Mouse (Mus musculus): Measurements from ENCODE around the gene Rps6ka3. TPM values are rescaled to one million over a fixed set of nuclear protein-coding genes. Genes with fewer than 3 reads are reported as not detected.

The Rps6ka3 gene
- polyA plus RNA-seq, 1 experiment from 2014 or later: 4.4 TPM

DNA sequence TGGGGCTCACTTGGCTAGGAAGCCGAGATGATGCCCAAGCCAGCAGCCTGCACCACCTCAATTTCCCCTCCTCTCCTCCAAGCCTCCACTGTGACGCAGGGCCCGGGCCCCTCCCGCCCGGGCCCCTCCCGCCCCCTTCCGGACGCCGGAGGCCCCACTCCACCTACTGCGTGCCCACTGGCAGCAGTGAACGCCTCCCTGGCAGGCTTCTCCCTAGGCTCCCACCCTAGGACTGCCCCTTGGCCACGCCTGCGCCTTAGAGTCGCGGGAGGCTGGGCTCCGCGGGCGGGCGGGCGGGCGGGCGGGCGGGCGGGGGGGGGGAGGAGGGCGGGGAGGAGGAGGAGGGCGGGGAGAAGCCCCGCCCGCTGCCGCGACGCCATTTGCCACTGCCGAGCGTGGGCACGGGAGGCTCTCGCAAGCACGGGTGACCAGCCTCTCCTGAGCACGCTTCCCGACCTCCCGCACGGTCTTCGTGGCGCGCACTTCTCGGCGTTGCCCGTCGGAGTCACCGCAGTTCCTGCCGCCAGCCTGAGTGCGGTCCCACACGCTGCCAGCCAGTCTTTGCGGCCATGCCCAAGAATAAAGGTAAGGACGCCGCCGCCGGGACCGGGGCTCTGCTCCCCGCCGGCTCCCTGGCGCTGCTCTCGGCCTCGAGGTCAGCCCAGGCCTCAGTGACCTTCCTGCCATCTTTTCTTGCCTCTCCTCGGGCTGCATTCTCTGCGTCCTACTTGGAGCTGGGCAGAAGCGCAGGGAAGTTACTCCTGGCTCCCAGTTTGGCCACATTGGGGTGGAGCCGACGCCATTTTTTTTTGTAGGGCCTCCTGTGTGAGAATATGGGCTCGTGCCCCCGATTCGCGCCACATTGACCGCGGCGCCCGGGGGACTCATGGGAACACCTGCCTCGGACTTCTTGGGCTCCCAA is 162.0 kb downstream of the Rps6ka3 start, which contains the start of gene Eif1ax:
Gene Eif1ax (plus strand): TSS at position 348 of the 922 bp plus-strand sequence.
- H3K4me3 ChIP-seq (replicated peaks): peak within 1 kb of the TSS; percentile 63
- H3K27ac ChIP-seq: peak within 1 kb of the TSS; percentile 75
- WGBS: 30% methylated on average over 43 of the region's 76 CpGs
- no peaks in the 10 kb centered on the region for H3K9me3 ChIP-seq
- no peaks in the 10 kb centered on the region for H3K27me3 ChIP-seq
- H3K4me1 ChIP-seq (replicated peaks): peaks cover 11% of the 10 kb centered on the region
- peak within 1 kb of the TSS; percentile 67 for H3K9ac ChIP-seq (replicated peaks)
- 0 out of 2 replicates have a peak, but pooled peaks cover 6% of the 10 kb centered on the region for H3K36me3 ChIP-seq
- peak within 1 kb of the TSS; percentile 55 for H3K4me2 ChIP-seq (replicated peaks)
- ATAC-seq: peak; percentile 99

DNA sequence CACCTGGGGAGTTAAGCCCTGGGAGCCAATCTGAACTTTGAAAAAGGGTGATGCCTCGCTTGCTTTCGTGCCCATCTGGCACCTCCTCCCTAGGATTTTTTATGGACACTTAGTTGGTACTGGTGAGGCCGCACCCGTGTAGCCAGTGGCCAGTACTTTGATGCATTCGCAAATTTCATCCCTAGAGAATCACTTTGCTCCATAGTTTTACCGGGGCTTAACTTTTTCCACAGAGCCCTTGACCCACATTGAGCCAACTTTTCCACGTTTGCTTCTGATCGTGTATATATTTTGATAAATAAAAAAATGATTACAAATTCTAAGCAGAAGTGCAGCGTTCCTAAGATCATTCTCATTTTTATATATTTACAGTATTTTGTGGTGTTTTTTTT is 162.6 kb downstream of the Rps6ka3 start:
- H3K9ac ChIP-seq (replicated peaks): peak overlapping the region; percentile 67
- no peaks in the 10 kb centered on the region for H3K9me3 ChIP-seq
- WGBS: 20% methylated on average over 9 of the region's 9 CpGs
- H3K4me3 ChIP-seq (replicated peaks): peak overlapping the region; percentile 63
- peak overlapping the region; percentile 55 for H3K4me2 ChIP-seq (replicated peaks)
- peaks cover 7% of the 10 kb centered on the region; the same call in 1 of the 2 replicates for H3K36me3 ChIP-seq
- peaks cover 11% of the 10 kb centered on the region for H3K4me1 ChIP-seq (replicated peaks)
- ATAC-seq: peak; percentile 19; the same call in 1 of the 2 replicates
- no peaks in the 10 kb centered on the region for H3K27me3 ChIP-seq
- H3K27ac ChIP-seq: peak overlapping the region; percentile 75; the same call in 1 of the 2 replicates

DNA sequence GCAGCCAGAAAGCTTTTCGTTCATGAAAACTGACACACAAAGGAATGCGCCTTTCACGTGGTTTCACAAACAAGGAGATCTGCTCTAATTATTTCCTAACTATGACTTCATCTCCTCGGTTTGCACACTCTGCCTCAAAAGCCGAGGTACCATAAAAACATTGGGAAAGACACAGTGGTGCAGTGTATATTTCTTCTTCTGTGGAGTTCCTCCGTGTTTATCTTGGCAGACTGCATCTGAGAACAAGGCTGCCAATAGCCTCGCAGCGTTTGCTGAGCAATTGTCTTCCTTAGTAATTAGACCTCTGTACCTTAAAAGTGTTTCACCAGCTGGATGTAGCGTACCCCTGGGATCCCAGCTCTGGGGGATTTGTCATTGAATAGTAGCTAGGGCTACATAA is 177.0 kb downstream of the Rps6ka3 start:
- 75% methylated on average over 9 of the region's 9 CpGs for WGBS
- ATAC-seq: 0 out of 2 replicates have a peak, but pooled peaks have one; percentile 20
- Histone ChIP-seq H3K9ac (replicated peaks) (no peak overlapping the region), H3K4me3 (replicated peaks) (no peak overlapping the region), H3K4me2 (replicated peaks) (no peak overlapping the region), H3K4me1 (replicated peaks) (no peaks in the 10 kb centered on the region), H3K27ac (no peak overlapping the region), H3K36me3 (peaks cover 7% of the 10 kb centered on the region), H3K27me3 (no peaks in the 10 kb centered on the region), H3K9me3 (no peaks in the 10 kb centered on the region)

DNA sequence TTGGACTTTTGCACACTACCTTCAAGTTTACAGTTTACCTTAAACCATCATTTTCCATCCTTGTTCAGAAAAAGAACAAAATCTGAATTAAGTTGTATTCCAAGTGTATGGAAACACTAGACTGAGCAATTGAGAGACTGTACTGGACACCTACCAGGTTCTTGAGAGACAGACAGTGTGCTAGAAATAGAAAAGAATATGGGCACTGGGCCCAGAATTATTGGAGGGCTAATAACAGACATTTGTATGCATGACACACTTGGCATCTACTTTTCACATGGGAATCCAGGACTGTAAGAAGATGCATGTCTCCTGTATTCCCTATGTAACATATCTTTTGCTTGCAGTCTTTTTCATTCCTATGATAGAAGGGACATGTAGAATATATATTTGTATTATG is 178.8 kb downstream of the Rps6ka3 start:
- H3K27ac ChIP-seq: no peak overlapping the region
- H3K36me3 ChIP-seq: peaks cover 7% of the 10 kb centered on the region
- H3K9ac ChIP-seq (replicated peaks): no peak overlapping the region
- no peak overlapping the region for H3K4me2 ChIP-seq (replicated peaks)
- no peaks in the 10 kb centered on the region for H3K9me3 ChIP-seq
- H3K27me3 ChIP-seq: no peaks in the 10 kb centered on the region
- no peaks in the 10 kb centered on the region for H3K4me1 ChIP-seq (replicated peaks)
- no peak for ATAC-seq
- H3K4me3 ChIP-seq (replicated peaks): no peak overlapping the region

DNA sequence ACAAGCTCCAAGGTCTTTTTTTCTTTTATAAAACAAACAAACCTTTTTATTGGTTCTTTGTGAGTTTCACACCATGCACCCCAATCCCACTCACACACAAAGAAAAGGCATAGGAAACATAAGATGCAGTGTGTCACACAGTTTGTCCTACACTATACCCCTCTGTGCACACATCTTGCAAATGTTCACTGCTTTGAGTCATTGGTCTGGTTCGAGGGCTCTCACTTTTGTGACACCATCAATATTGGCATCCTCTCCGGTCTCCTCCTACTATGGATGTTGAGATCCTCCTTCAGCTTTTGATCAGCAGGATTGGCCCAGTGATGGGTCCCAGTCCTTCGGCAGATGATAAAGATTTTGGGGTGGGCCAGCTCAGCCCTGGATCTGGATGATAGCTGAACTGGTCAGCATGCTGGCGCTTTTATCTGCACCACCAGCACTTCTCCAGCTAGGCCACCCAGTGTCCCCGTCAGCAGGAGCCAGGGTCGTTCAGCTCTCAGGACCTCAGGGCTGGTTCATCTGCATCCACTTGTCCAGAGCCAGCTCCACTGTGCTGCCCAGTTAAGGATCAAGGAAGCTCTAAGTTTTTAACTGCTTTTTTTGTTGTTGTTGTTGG is 180.3 kb downstream of the Rps6ka3 start:
- WGBS: 77% methylated on average over 6 of the region's 6 CpGs
- Histone ChIP-seq H3K27ac (no peak overlapping the region), H3K4me3 (replicated peaks) (no peak overlapping the region), H3K4me1 (replicated peaks) (no peaks in the 10 kb centered on the region), H3K4me2 (replicated peaks) (no peak overlapping the region), H3K9ac (replicated peaks) (no peak overlapping the region), H3K9me3 (no peaks in the 10 kb centered on the region), H3K27me3 (no peaks in the 10 kb centered on the region), H3K36me3 (peaks cover 7% of the 10 kb centered on the region)
- ATAC-seq: no peak

DNA sequence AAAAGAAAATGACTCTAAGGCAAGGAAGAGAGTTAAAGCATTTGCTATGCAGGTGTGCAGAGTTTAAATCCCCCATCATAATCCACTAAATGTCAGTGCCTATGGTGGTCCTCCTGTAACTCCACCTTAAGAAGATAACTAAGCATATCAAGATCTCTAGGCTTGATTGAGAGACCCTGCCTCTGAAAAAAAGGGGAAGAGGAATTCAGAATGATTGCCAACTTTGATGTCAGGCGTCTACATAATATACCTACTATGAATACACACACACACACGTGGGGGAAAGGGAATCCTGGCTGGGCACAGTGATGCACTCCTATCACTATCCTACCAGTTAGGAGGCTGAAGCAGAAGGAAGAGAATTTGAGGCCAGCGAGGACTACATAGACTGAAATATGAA is 181.1 kb downstream of the Rps6ka3 start:
- no peaks in the 10 kb centered on the region for H3K36me3 ChIP-seq
- no peak overlapping the region for H3K4me3 ChIP-seq (replicated peaks)
- no peak for ATAC-seq
- 80% methylated on average over 3 of the region's 3 CpGs for WGBS
- H3K4me2 ChIP-seq (replicated peaks): no peak overlapping the region
- no peak overlapping the region for H3K27ac ChIP-seq
- H3K4me1 ChIP-seq (replicated peaks): no peaks in the 10 kb centered on the region
- no peaks in the 10 kb centered on the region for H3K27me3 ChIP-seq
- no peak overlapping the region for H3K9ac ChIP-seq (replicated peaks)
- H3K9me3 ChIP-seq: no peaks in the 10 kb centered on the region

DNA sequence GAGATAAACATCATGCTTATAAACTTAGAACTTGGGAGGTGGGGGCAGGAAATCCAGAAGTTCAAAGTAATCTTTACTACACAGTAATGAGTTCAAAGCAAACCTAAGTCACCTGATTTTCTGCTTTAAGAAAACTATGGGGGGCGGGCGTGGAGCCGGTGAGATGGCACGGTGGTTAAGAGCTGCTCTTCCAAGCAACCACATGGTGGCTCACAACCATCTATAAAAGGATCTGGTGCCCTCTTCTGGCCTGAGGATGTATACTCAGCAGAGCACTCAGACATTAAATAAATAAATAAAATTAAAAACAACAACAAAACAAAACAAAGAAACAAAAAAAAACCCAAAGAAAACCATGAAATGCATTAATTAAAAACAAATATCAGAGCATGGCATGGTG is 199.1 kb downstream of the Rps6ka3 start:
- no peaks in the 10 kb centered on the region for H3K4me1 ChIP-seq (replicated peaks)
- H3K27me3 ChIP-seq: no peaks in the 10 kb centered on the region
- ATAC-seq: no peak
- no peak overlapping the region for H3K4me3 ChIP-seq (replicated peaks)
- no peak overlapping the region for H3K27ac ChIP-seq
- no peaks in the 10 kb centered on the region for H3K36me3 ChIP-seq
- H3K9me3 ChIP-seq: no peaks in the 10 kb centered on the region
- WGBS: 52% methylated on average over 4 of the region's 4 CpGs
- no peak overlapping the region for H3K9ac ChIP-seq (replicated peaks)
- H3K4me2 ChIP-seq (replicated peaks): no peak overlapping the region

DNA sequence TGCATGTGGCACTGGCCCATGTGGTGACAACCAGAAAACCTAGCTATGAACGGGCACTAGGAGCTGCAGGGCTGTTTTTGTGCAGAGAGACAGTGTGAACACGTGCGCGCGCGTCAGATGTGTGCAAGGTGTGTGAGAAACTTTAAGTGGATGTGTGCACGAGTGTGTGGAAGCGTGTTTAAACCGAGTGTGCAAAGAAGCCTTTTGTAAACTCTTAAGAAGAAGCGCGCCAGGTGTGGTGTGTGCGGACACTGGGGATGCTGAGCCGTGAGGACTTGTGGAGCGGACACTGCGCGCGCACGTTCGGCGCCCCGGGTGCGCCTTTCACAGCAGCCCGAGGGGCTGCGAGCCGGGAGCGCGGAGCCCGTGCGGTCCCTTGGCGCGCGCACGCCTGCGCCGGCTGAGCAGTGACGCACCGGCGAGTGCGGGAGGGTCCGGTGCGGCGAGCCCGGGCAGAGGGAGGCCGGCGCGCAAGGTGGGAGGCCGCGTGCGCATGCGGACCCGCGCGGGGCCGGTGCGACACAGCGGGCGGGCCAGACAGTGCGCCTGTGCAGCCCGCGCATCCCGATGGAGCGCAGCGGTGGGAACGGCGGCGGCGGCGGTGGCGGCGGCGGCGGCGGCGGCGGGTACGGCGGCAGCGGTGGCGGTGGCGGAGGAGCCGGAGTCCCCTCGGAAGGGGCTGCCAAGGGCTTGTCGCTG is 204.2 kb downstream of the Rps6ka3 start, which contains the start of gene Map7d2:
Gene Map7d2 (plus strand): TSS at position 443 of the 699 bp plus-strand sequence.
- Histone ChIP-seq H3K4me3 (replicated peaks) (peak within 1 kb of the TSS; percentile 63), H3K27me3 (peaks cover 11% of the 10 kb centered on the region), H3K4me1 (replicated peaks) (no peaks in the 10 kb centered on the region), H3K9me3 (no peaks in the 10 kb centered on the region), H3K27ac (peak within 1 kb of the TSS; percentile 69), H3K9ac (replicated peaks) (peak within 1 kb of the TSS; percentile 70), H3K4me2 (replicated peaks) (peak within 1 kb of the TSS; percentile 72), H3K36me3 (no peaks in the 10 kb centered on the region)
- 22% methylated on average over 54 of the region's 83 CpGs for WGBS
- peak; percentile 95 for ATAC-seq

DNA sequence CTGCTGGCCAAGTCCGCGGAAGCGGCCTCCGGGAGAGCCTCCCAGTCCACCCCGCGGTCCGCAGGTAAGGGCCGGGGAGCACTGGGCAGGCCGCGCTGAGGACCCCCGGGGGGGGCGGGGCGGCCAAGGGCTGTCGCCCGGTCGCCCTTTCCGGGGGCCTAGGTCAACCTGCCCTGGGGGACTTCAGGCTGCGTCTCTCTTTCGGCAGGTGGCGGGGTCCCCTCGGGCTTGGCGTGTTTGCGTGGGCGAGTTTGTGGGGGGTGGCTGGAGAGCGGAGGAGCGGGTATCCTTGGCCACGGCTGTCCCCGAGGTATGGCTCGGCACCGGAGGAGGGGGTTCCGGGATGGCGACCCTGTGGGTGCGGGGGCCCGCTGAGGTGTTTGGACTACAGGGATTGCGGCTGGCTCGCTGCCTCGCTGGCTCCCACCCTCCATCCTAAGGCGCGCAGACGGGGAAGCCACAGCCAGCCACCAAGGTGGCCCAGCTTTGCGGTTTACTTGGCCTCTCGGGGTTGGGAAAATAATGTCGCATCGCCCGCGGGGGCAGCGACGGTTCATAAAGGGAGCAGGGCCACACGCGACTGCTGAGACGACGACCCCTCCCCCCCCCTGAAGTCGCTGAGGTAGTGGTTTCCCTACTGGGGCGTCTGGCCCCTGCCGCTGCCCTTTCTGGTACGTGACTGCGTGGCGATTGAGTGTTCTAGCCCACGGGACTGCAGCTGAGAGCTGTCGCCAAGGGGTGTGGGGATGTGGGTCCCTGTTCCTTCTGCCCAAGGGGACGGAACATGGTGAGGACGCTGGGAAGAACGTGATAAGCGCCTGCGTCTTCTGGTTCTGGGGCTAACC is 204.9 kb downstream of the Rps6ka3 start:
- Histone ChIP-seq H3K4me2 (replicated peaks) (peak overlapping the region; percentile 72), H3K4me3 (replicated peaks) (peak overlapping the region; percentile 63), H3K36me3 (no peaks in the 10 kb centered on the region), H3K27ac (peak overlapping the region; percentile 69), H3K4me1 (replicated peaks) (no peaks in the 10 kb centered on the region), H3K9ac (replicated peaks) (peak overlapping the region; percentile 70), H3K9me3 (no peaks in the 10 kb centered on the region), H3K27me3 (peaks cover 11% of the 10 kb centered on the region)
- ATAC-seq: peak; percentile 85
- 20% methylated on average over 55 of the region's 65 CpGs for WGBS
